Mouse (Mus musculus): Measurements from ENCODE around the gene 2210407C18Rik. TPM values are rescaled to one million over a fixed set of nuclear protein-coding genes. Genes with fewer than 3 reads are reported as not detected.

Gene 2210407C18Rik
- total and polyA plus RNA-seq, 3 experiments, result not detected

GRCm38 (mm10) chr11:58607030-58607429 is 8.8 kb downstream of the 2210407C18Rik start:
- no peak for DNase-seq (ENCODE audit: extremely low read depth)
- Histone ChIP-seq H3K4me2 (ENCODE audit: insufficient read depth, low read depth, poor library complexity, severe bottlenecking) (no peak overlapping the region), H3K79me2 (replicated peaks; ENCODE audit: control insufficient read depth, extremely low read depth, insufficient read depth, poor library complexity, severe bottlenecking) (no peaks in the 10 kb centered on the region), H3K27ac (ENCODE audit: insufficient read depth, low read depth) (no peak overlapping the region), H3K4me3 (replicated peaks in 1 of 3; ENCODE audit: low read depth in 2 of 3, low read length in 2 of 3, poor library complexity in 1 of 3) (no peak overlapping the region), H3K4me1 (ENCODE audit: control insufficient read depth in 1 of 2, insufficient read depth in 2 of 2) (no peaks in the 10 kb centered on the region), H3K36me3 (replicated peaks in 1 of 2; ENCODE audit: control insufficient read depth in 1 of 2, insufficient read depth in 1 of 2, low read length in 1 of 2) (no peaks in the 10 kb centered on the region), H3K9ac (ENCODE audit: insufficient read depth, low read depth) (no peak overlapping the region), H3K27me3 (replicated peaks) (peaks cover 83% of the 10 kb centered on the region), H3K9me3 (replicated peaks; ENCODE audit: low read length) (no peaks in the 10 kb centered on the region)
- TF ChIP-seq POLR2AphosphoS2 (IDR thresholded peaks at IDR 0.05; ENCODE audit: low read depth, low read length), result no peak
- in situ Hi-C loops (cut with MboI; ENCODE audit: low pct_ligation_motif_present, low pct_unique_long_range_greater_than_20kb, low sequenced_read_pairs), result no loop called here
- dilution Hi-C loops (cut with MboI; ENCODE audit: extremely low pct_ligation_motif_present, extremely low pct_unique_long_range_greater_than_20kb, low sequenced_read_pairs), result no loop called here

GRCm38 (mm10) chr11:58606177-58606919 is 9.5 kb downstream of the 2210407C18Rik start:
- Histone ChIP-seq H3K27ac (ENCODE audit: insufficient read depth, low read depth) (no peak overlapping the region), H3K4me2 (ENCODE audit: insufficient read depth, low read depth, poor library complexity, severe bottlenecking) (no peak overlapping the region), H3K27me3 (replicated peaks) (peaks cover 84% of the 10 kb centered on the region), H3K9ac (ENCODE audit: insufficient read depth, low read depth) (no peak overlapping the region), H3K79me2 (replicated peaks; ENCODE audit: control insufficient read depth, extremely low read depth, insufficient read depth, poor library complexity, severe bottlenecking) (no peaks in the 10 kb centered on the region), H3K4me3 (replicated peaks in 1 of 3; ENCODE audit: low read depth in 2 of 3, low read length in 2 of 3, poor library complexity in 1 of 3) (no peak overlapping the region), H3K4me1 (ENCODE audit: control insufficient read depth in 1 of 2, insufficient read depth in 2 of 2) (no peaks in the 10 kb centered on the region), H3K36me3 (replicated peaks in 1 of 2; ENCODE audit: control insufficient read depth in 1 of 2, insufficient read depth in 1 of 2, low read length in 1 of 2) (no peaks in the 10 kb centered on the region), H3K9me3 (replicated peaks; ENCODE audit: low read length) (no peaks in the 10 kb centered on the region)
- no peak for DNase-seq (ENCODE audit: extremely low read depth)
- dilution Hi-C loops (cut with MboI; ENCODE audit: extremely low pct_ligation_motif_present, extremely low pct_unique_long_range_greater_than_20kb, low sequenced_read_pairs) (no loop called here), in situ Hi-C loops (cut with MboI; ENCODE audit: low pct_ligation_motif_present, low pct_unique_long_range_greater_than_20kb, low sequenced_read_pairs) (no loop called here)
- TF ChIP-seq BHLHE40 (IDR thresholded peaks at IDR 0.05; ENCODE audit: low read depth, low read length) (no peak), POLR2AphosphoS2 (IDR thresholded peaks at IDR 0.05; ENCODE audit: low read depth, low read length) (no peak), EP300 (IDR thresholded peaks at IDR 0.05; ENCODE audit: low read length) (no peak)

- dilution Hi-C loops (cut with MboI; ENCODE audit: extremely low pct_ligation_motif_present, extremely low pct_unique_long_range_greater_than_20kb, low sequenced_read_pairs), result no loop called here
- H3K9ac ChIP-seq (ENCODE audit: insufficient read depth, low read depth), result no peak overlapping the region
- TF ChIP-seq POLR2A (IDR thresholded peaks at IDR 0.05; ENCODE audit: low read depth, low read length) (no peak), MYC (IDR thresholded peaks at IDR 0.05; ENCODE audit: low read depth, low read length) (no peak), KAT2A (IDR thresholded peaks at IDR 0.05; ENCODE audit: insufficient replicate concordance, low read length) (no peak), RCOR1 (conservative IDR thresholded peaks at IDR 0.05; ENCODE audit: low read depth, low read length) (no peak), TCF12 (IDR thresholded peaks at IDR 0.05; ENCODE audit: low read depth, low read length) (no peak), IRF4 (IDR thresholded peaks at IDR 0.05; ENCODE audit: low read depth, low read length) (no peak), CTCF (conservative IDR thresholded peaks at IDR 0.05 in 1 of 2, IDR thresholded peaks at IDR 0.05 in 1 of 2; ENCODE audit: low read depth in 2 of 2, low read length in 2 of 2) (no peak), CHD2 (IDR thresholded peaks at IDR 0.05; ENCODE audit: low read length) (no peak)
These were observed 10.6 kb downstream of the 2210407C18Rik start for GRCm38 (mm10) chr11:58605228-58605627.

More at GRCm38 (mm10) chr11:58605228-58605627, 10.6 kb downstream of the 2210407C18Rik start:
- Histone ChIP-seq H3K36me3 (replicated peaks in 1 of 2; ENCODE audit: control insufficient read depth in 1 of 2, insufficient read depth in 1 of 2, low read length in 1 of 2) (no peaks in the 10 kb centered on the region), H3K79me2 (replicated peaks; ENCODE audit: control insufficient read depth, extremely low read depth, insufficient read depth, poor library complexity, severe bottlenecking) (no peaks in the 10 kb centered on the region), H3K4me3 (replicated peaks in 1 of 3; ENCODE audit: low read depth in 2 of 3, low read length in 2 of 3, poor library complexity in 1 of 3) (no peak overlapping the region), H3K4me2 (ENCODE audit: insufficient read depth, low read depth, poor library complexity, severe bottlenecking) (no peak overlapping the region), H3K27ac (ENCODE audit: insufficient read depth, low read depth) (no peak overlapping the region), H3K9me3 (replicated peaks; ENCODE audit: low read length) (no peaks in the 10 kb centered on the region), H3K27me3 (replicated peaks) (peaks cover 85% of the 10 kb centered on the region), H3K4me1 (ENCODE audit: control insufficient read depth in 1 of 2, insufficient read depth in 2 of 2) (no peaks in the 10 kb centered on the region)
- no peak for DNase-seq (ENCODE audit: extremely low read depth)
- in situ Hi-C loops (cut with MboI; ENCODE audit: low pct_ligation_motif_present, low pct_unique_long_range_greater_than_20kb, low sequenced_read_pairs), result no loop called here

Data from CH12.LX (cell line).